Mouse (Mus musculus) 416B (cell line): ENCODE measurements around the gene Sart1.
"Not testable (repeated sequence)": the region's sequence is repeated elsewhere in the genome, so short reads cannot be mapped to it uniquely, and the experiment has no call there.

ENCODE experiments used
- DNase-seq: peaks from one replicate; pipeline ENCODE4 v3.0.0; 2011; ENCODE audit warnings: low read depth

Gene Sart1

GRCm38 (mm10) chr19:5370932-5371331 lies 17.6 kb downstream of the Sart1 start:
- no peak for DNase-seq

GRCm38 (mm10) chr19:5367455-5367854 lies 21.0 kb downstream of the Sart1 start:
- DNase-seq, result peak; percentile 68

GRCm38 (mm10) chr19:5367053-5367359 lies 21.5 kb downstream of the Sart1 start, which contains the start of gene Banf1:
Banf1 (minus strand) TSS chr19:5367168.
- DNase-seq, result no peak

GRCm38 (mm10) chr19:5366175-5367052 lies 22.1 kb downstream of the Sart1 start, which contains the start of gene Eif1ad:
Eif1ad (plus strand) TSS chr19:5366741.
- DNase-seq, result peak; percentile 99

- no peak for DNase-seq
These were observed 22.8 kb downstream of the Sart1 start for GRCm38 (mm10) chr19:5365751-5366150.

- peak; percentile 50 for DNase-seq
These were observed 24.4 kb downstream of the Sart1 start for GRCm38 (mm10) chr19:5364124-5364523.

GRCm38 (mm10) chr19:5362186-5362585 lies 26.3 kb downstream of the Sart1 start:
- DNase-seq, result no peak

- peak; percentile 71 for DNase-seq
These were observed 32.4 kb downstream of the Sart1 start for GRCm38 (mm10) chr19:5356080-5356479.

- no peak for DNase-seq
These were observed 34.9 kb downstream of the Sart1 start for GRCm38 (mm10) chr19:5353609-5354008.

- not testable (repeated sequence) for DNase-seq
These were observed 39.0 kb downstream of the Sart1 start, which contains the start of gene Cst6 for GRCm38 (mm10) chr19:5349502-5349873. Cst6 (minus strand) TSS chr19:5349574.

- DNase-seq, result peak; percentile 54
These were observed 39.7 kb downstream of the Sart1 start for GRCm38 (mm10) chr19:5348526-5349501.

- no peak for DNase-seq
These were observed 40.4 kb downstream of the Sart1 start for GRCm38 (mm10) chr19:5348064-5348463.

GRCm38 (mm10) chr19:5345297-5346131 lies 43.0 kb downstream of the Sart1 start:
- DNase-seq, result peak; percentile 52

GRCm38 (mm10) chr19:5341360-5341759 lies 47.1 kb downstream of the Sart1 start:
- DNase-seq, result no peak

GRCm38 (mm10) chr19:5337975-5338374 lies 50.5 kb downstream of the Sart1 start:
- peak; percentile 79 for DNase-seq

GRCm38 (mm10) chr19:5335441-5335840 lies 53.1 kb downstream of the Sart1 start, which contains the start of gene Catsper1:
Catsper1 (plus strand) TSS chr19:5335741.
- no peak for DNase-seq

GRCm38 (mm10) chr19:5334741-5335140 lies 53.8 kb downstream of the Sart1 start:
- DNase-seq, result no peak

GRCm38 (mm10) chr19:5327970-5328369 lies 60.5 kb downstream of the Sart1 start:
- no peak for DNase-seq
